Mouse (Mus musculus) myocyte (in vitro differentiated cells): ENCODE data around the gene Cldn34c3. TPM values are rescaled to one million over a fixed set of nuclear protein-coding genes. Genes with fewer than 3 reads are reported as not detected.
"Not testable (repeated sequence)": the region's sequence is repeated elsewhere in the genome, so short reads cannot be mapped to it uniquely, and the experiment has no call there.

Experiments used
- H3K27me3 ChIP-seq: one replicate; pipeline ENCODE4 v1.6.1; 2011; ENCODE audit not compliant: control insufficient read depth, insufficient read depth, insufficient read length
- H3K36me3 ChIP-seq: one replicate; pipeline ENCODE4 v1.6.1; 2011; ENCODE audit not compliant: control insufficient read depth, insufficient read depth
- H3K4me2 ChIP-seq: one replicate; pipeline ENCODE4 v1.6.1; 2011; ENCODE audit warnings: low read depth, control low read depth
- H3K4me3 ChIP-seq: one replicate; pipeline ENCODE4 v1.5.1; 2011; ENCODE audit warnings: mild to moderate bottlenecking, control low read depth, moderate library complexity
- H3K79me2 ChIP-seq: one replicate; pipeline ENCODE4 v1.6.1; 2011; ENCODE audit not compliant: control insufficient read depth, insufficient read depth
- H3ac ChIP-seq: one replicate; pipeline ENCODE4 v1.6.1; 2011; ENCODE audit not compliant: control insufficient read depth, insufficient read length
- polyA plus RNA-seq: library from polyadenylated mRNA; unstranded; fragments of >200 nt; fragmentation: generic; extraction: Trizol; gene quantifications from one replicate; pipeline ENCODE4 v1.2.1, GENCODE M21; 2012; ENCODE audit warnings: missing spikeins

Gene Cldn34c3
- polyA plus RNA-seq = 0.20 TPM

DNA sequence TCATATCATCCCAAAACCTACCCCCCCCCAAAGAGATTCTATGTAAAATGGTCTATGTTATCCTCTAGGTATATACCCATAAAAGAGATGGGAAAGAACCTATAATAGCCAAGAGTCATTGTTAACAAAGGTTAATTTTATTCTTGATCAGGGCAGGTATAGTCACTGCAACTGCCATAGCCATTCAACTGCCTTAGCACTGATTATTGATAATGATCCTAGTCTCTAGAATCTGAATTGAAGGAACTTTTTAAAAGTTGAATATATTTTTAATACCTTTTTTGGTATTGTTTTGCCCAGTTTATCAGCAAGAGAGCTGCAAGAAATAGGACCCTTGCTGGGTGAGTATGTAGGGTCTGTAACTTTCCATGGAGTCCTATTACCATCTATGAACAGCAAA lies at the start of gene Cldn34c3:
Cldn34c3 (plus strand) TSS at position 301 of the 400 bp plus-strand sequence.
- H3K79me2 ChIP-seq, H3K4me3 ChIP-seq, H3K27me3 ChIP-seq, H3K36me3 ChIP-seq, H3K4me2 ChIP-seq, H3ac ChIP-seq: not testable (repeated sequence)

Other genes with a start within 250 kb of the Cldn34c3 start
- gene Cldn34c2, start 212.0 kb upstream of the Cldn34c3 start, polyA plus RNA-seq = 0.17 TPM
- gene Gm17467, start 88.9 kb upstream of the Cldn34c3 start, polyA plus RNA-seq = not detected